Mouse (Mus musculus) heart, adult 2 months (tissue): ENCODE measurements around the gene Cacna1c.

ENCODE experiments used
- CTCF ChIP-seq: fragments of 200-600 bp; IDR thresholded peaks from 2 replicates; pipeline ENCODE4 v1.8.1; 2022; ENCODE audit warnings: antibody characterized with exemption, mild to moderate bottlenecking, moderate library complexity
- POLR2A ChIP-seq: fragments of 200-500 bp; IDR thresholded peaks from 2 replicates; pipeline ENCODE4 v1.6.1; 2011; ENCODE audit warnings: mild to moderate bottlenecking, low read depth, low read length, control low read depth; ENCODE audit not compliant: insufficient read depth

DNA sequence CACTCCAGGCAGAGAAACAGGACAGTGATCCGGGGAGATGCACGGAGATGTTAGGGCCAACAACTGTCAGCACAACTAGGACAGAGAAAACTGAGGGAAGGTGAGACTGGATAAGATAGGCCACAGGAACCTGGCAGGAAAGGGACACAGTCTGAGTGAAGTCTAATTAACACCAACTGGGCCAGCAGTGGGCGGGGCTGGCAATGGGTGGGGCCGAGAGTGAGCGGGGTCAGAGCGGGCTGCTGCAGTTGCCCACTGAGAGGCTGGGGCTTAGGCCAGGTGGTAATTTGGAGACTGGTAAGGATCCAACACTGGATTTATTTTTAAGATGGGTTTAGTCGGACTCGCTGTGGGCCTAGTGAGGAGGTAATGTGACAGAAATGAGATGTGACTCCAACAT lies 418.8 kb downstream of the Cacna1c start:
- no peak for TF ChIP-seq CTCF
- no peak for TF ChIP-seq POLR2A
